Mouse (Mus musculus) embryo, embryonic 10.5 days (tissue): ENCODE measurements at regions not wholly inside any gene's neighbourhood (a gene's known extent, or its start where the extent isn't known, plus 50 kb on each side); places are given as distances from the start of the nearest gene placed in this dataset.

Experiments used
- DNase-seq: peaks from one replicate; pipeline ENCODE4 v3.0.0-alpha.2; 2015; ENCODE audit warnings: low spot score

DNA sequence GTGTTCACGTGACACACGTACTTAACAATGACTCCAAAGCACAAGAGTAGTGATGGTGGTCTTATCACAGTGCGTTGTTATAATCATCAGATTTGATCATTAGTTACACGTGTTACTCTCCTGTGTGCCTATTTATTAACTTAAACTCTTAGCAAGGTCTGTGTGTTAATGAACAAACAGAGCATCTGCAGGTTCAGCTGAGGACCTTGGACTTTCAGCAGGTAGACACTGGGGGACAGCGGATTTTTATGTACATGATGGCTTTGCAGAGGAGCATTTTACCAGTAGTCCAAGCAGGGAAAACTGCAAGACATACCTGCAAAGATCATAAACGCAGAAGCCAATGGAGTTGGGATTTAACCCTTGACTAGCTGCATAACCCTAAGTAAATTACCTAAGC is 211.7 kb upstream of the Ntm start:
- no peak for DNase-seq

DNA sequence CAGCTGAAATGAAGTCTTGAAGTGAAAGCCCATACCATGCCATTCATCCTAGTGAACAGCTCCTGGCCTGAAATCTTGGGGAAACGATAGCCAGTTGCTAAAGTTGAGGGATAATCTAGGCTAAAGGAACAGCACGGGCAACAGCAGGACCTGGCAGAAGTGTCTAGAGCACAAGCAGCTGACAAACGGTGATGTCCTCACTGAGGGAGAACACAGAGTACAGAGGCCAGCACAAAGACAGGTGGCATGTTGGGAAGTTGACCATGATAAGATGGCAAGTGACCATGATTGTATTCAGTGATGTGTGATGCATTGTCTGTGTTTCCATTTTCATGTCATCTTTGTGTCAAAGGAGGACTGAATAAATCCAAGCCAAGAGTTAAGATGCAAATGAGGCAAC is 212.4 kb upstream of the Ntm start:
- DNase-seq, result no peak

DNA sequence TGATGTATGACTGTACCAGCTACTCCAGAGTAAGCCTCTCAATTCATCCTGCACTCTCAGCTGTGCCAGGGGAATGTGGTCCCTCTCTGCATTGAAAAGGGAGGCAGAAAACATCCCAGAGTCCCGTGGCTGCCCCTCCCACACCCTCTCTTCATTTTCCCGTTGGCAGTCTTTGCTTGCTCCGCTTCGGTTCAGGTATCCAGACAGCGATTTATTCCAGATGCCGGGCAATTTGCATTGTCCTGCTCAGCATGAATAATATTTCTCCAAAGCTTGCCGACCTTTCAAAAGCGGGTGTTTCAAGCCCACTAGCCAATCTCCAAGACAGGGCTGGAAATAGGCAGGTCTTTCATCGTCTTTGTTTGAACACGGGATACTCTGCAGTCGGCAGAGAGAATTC is 220.5 kb upstream of the Ntm start:
- no peak for DNase-seq

DNA sequence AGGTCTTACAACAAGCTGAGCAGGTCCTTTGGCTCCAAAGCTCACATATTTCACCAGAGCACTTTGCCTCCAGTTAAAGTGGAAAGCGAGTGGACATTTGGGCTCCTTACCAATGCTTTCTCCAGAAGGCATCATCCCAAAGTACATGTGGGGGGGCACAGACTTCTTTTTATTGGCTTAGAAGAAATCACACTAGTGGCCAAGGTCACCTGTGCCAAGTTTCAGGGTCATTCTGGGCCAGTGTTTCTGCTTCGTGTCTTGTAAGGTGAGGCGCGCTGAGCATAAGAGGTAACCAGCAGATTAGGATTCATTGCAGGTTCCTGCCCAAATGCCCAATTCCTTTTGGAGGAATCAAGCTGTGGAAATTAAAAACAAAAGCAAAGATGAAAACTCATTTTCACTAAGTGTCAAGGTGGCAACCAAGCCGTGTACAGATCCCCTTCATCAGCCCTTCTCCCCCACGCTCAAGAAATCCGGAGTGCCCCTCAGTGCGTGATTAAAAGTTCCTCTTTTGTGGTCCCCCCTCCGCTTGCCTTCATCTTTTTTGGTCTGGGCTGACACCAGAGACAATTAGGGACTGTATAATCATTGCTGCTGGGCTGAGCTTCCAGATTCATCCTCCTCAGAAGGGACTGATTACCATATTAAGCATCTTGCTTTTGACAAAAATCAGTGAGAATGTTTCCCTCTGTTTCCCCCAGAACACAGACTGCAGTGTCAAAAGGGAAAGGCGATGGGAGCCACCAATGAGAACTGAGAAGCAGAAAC is 222.2 kb upstream of the Ntm start:
- DNase-seq, result no peak

DNA sequence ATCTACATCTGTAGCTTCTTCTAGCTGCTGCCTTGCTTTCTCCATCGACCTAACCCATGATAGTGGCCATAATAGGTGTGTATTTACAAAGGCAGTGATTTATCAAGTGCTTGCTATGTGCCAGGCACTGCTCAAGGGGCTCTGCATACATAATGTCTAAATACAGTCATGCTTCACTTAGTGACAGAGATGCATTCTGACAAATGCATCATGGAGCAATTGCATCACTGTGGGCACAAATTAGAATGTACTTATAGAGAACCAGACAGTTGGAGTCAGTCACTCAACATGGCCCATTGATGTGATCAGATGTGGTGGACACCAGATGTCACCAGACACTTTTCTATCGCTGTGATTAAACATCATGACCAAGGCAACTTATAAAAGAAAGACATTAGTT is 223.3 kb upstream of the Ntm start:
- DNase-seq, result no peak

DNA sequence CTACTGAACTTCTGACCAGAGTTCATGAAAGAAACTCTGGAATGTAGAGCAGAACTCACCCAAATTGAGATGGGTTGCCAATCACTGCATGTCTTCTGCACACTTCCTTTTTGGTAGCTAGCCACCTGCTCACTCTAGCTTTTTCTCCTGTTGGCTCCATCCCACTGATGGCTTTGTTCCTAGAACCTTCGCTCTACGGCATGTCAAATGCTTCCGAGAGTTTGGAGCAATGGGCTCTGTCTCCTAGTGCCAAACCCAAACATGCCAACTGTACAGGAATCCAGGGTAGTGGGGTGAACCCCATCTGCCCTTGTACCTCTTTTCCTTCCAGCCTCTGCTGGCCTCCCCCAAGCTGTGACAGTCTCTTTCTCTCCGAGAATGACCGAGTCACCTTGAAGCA is 227.1 kb upstream of the Ntm start:
- DNase-seq, result no peak

DNA sequence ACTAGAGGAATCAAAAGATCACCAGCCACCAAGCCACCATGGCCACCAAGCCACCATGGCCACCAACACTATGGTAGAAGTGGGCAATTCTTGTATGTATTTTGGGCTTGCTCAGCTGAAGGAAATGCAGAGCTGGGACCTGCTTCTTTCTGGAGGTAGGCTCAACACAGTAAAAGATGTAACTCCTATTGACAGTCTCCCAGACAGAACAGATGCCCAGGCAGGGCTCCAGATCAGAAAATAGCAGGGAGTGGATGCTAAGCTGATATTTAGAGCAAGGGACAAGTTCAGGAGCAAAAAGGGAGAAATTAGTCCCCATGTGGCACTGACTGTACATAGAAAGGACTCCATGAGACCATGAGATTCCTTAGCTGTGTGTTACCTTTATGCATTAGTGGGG is 228.2 kb upstream of the Ntm start:
- no peak for DNase-seq

DNA sequence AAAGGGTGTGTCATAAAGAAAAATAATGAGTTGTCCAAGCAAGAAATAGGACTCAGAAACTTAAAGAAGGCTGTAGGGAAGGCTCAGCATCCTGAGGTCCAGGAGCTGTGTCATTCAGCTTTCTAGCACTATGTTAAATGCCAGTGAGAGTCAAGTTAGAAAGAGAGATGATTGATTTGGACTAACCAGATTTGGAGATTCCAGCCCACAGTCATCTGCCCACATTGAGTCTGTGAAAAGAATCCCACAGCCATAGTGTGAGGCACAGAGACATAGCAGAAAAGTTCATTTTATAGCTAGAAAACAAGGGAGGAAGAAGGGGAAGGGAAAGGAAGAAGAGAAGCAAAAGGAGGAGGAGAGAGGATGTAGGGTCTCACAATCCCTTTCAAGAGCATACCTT is 229.0 kb upstream of the Ntm start:
- no peak for DNase-seq

DNA sequence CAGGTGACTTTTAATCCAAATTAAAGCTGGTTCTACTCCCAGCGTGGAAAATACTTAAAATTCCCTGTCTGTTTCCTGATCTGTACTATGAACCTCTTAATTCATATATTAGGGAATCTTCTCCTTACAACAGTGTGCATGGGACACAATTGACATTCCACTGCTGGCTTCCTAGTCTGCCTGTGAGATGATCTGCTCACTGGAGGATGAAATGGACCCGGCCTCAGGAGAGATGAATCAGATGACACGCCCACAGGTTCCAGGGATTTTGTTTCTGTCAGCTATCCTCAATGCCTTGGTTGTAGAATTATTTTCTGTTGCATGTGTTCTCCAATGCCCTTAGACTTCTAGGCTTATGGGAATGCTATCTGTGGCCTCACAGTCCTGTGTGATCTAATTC is 231.9 kb upstream of the Ntm start:
- DNase-seq, result no peak

DNA sequence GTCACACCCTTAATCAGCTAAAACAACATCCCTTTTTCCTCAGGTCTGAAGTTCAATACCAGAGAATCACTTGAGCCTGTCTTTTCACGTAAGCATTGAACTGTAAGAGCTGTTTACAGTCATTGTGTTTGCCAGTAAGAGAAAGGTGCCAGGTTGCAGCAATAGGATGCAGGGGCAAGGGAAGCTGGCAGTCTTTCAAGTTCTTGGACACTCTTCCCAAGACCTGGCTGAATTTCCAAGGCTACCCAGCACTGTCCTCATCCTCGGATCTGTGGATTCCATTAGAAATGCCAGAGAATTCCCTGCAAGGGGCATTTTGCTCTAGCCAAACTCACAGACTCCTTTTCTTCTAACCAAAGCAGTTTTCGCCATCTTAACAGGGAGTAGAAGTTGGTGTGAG is 224.5 kb upstream of the Snx19 start:
- no peak for DNase-seq

DNA sequence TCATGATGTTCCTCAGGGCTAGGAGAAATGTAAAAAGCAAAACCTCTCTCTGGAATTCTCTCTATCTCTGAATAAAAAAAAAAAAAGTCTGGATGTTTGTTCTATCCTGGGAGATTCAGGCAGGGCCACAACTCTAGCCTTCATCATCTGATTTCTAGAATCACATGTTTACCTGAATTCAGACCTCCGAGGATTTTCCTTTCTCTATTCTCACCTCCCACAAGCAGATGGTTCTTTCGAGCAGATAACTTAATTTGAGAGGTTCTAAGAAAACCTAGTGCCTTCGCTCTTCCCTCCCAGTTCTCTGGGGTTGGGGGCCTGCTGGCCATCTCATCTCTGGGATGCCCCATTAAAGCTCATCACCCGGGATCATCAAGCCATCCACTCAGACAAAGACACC is 219.3 kb upstream of the Snx19 start:
- no peak for DNase-seq

DNA sequence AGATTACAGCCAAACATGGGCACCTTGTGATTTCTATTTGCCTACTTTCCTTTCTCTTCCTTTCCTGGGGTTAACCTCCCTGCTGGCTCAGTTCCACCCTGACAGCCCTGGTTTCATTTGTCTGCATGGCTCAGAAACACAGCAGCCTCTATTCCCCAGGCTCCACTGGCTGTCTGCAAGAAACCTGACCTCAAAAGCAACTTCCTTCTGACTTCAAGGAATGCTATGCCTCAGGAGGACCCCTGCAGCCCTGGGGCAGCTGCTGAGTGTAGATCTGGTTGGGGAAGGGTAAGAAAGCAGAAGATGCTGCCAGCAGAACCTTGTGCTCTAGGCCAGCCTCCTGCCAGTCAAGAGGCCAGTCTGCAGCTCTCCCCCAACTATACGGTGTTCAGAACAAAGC is 217.1 kb upstream of the Snx19 start:
- peak; percentile 20 for DNase-seq

DNA sequence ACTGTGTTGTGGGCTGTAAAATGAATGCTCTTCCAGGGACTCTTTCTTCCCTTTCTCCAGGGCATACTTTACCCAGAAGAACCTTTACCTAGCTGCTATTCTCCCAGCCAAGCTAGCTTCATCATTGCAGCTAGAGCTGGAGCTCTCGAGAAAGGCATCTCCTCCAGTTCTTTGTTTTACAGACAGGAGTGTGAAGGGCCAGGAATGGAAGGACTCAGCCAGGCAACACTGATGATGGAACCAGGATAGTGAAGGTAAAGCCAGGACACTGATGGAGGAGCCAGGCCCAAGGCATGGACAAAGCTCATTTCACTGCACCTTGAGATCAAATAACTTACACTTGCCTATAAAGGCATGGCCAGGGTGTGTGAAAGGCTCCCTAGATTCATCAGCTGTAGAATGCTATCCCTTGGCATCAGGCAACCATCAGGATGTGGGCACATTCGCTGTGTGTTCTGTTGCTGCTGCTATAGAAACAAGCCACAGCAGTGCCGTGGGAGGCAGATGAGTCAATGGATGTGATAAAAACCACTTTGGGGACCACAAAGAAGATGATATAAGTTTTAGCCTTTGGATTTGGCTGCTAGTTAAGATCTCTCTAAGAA is 214.3 kb upstream of the Snx19 start:
- no peak for DNase-seq

DNA sequence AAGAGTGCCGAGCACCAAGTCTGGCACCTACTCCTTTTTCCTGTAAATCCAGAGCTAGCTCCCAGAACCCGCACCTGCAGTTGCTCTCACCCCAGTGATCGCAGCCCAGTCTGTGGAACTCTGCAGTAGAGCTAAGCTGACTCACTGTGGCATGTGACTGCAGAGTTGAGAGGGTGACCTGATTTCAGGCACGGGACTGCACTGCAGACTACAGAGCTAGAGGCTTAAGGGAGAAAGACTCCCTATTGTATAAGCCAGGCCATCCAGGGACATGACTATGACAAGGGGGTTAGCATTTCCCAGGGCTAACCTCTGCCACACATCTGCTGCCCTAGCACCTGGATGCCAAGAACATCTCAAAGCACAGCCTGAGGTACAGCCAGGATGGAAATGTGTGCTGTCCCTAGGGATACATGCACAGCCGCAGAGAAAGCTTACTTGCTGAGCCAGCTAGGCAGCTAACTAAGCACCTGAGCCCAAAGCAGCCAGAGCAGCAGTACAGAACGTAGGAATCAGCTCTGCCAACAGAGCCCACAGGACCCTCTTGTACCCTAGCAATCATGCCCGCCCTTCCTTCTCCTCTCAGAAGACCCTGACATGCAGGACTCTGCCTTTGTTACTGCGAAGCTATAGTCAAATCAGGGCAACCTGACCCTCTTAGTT is 192.3 kb upstream of the Snx19 start:
- DNase-seq, result no peak

DNA sequence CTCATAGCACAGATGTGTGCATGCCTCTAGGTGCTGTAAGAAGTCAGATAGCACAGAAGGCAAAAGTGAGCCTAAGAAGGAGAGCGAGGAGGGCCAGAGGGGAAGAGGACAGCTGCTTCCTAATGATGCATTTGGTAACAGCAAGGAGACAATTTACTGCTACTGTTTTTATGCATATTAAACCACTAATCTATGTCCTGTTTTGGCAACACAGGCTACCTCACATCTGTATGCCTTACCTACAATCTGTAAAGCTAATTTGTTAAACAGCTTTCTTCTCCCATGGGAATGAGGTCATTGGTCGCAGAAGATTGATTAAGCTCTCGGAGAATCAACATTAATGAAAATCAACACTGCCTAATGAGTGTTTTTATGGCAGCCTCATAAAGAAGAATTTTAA is 191.1 kb upstream of the Snx19 start:
- no peak for DNase-seq

DNA sequence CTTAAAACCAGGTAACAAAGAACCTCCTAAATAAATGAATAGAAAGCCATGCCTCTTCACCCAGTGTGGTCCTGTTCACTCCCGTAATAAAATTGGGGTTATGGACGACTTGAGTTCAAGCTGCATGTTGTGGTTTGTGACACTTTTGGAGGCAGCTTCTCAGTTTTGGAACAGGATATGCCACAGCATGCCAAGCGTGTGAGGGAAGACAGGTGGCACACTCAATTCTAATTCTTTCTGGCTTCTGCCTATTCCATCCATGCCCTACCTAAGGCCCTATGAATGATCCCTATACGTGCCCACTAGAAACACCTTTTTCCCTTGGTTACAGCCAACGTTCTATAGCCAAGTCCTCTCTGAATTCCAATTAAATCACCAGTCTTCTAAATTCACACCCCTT is 184.8 kb upstream of the Snx19 start:
- no peak for DNase-seq

DNA sequence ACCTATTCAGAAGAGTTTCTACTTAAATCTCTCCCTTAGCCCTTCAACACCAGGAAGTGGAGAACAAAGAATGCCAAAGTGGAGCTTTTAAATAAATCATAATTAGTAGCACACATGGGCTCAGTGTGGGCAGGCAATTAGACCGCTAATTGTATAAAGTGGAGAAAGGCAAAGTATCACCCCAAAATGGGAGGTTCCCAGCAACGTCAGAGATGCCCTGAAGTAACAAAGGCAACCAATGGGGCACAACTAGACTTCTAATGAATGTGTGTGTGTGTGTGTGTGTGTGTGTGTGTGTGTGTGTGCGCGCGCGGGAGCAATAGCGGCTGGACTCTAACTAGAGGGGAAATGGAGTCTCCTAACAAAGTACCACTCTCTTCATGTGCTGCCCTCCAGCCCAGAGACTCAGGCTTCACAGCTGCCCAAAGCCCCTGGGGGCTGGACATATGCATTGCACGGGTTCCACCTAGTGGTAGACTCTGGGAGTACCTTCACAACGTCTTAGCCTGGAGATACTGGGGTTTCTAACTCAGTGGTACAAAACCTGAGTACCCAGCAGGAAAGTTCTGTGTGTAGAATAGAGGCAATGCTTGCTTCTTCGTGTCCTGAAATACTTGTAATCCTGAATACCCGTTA is 162.3 kb upstream of the Snx19 start:
- DNase-seq, result peak; percentile 96

DNA sequence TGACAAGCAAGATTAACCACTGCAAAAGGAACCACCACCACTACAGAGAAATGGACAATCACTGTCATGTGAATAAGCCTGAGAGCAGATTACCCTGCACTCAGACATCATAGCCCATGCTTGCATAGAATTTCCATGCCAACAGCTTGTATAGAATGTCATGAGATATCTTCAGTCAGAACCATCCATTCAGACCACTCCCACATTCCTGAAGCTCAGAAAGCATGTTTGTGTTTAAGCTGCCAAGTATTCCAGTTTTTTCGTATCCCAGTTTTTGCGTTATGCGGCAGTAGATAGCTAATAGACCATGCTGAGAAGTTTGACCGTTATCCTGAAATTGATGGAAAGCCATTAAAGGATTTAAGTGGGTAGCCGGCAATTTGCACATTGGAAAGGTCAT is 155.8 kb upstream of the Snx19 start:
- DNase-seq, result no peak

DNA sequence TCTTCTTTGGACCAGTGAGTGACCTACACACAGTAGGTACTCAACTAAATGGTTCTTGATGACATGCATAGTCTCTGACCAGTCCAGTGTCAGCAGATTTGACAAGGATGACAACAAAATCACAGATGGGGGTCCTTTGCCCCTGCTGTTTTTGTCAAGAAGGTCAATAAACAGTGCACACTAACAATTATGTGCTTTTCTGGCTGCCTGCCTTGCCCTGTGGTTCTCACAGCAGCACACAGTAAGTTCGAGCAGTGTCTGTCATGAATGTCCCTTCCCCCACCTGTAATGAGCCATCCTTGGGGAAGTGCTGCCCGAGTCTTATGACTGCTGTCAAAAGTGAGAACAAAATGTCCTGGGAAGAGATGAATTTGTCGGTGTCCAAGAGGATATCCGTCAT is 153.1 kb upstream of the Snx19 start:
- DNase-seq, result no peak

DNA sequence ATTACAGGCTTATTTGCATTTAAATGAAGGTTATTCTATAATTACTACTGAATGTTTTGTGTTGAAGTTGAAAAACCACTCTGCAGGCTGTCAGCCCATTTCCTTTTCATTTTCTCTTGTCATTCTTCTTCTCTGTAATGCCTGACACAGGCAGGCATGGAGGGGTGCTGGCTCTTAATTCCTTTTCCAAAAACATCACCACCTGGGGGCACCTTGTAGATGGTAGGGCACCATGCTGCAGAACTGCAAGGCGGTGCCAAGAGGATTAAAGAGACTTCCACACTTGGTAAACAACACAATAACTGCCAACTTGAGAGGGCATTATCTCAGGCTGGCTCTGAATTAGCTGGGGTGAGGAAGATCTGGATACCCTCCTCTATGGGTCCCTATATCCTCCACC is 148.7 kb upstream of the Snx19 start:
- no peak for DNase-seq

DNA sequence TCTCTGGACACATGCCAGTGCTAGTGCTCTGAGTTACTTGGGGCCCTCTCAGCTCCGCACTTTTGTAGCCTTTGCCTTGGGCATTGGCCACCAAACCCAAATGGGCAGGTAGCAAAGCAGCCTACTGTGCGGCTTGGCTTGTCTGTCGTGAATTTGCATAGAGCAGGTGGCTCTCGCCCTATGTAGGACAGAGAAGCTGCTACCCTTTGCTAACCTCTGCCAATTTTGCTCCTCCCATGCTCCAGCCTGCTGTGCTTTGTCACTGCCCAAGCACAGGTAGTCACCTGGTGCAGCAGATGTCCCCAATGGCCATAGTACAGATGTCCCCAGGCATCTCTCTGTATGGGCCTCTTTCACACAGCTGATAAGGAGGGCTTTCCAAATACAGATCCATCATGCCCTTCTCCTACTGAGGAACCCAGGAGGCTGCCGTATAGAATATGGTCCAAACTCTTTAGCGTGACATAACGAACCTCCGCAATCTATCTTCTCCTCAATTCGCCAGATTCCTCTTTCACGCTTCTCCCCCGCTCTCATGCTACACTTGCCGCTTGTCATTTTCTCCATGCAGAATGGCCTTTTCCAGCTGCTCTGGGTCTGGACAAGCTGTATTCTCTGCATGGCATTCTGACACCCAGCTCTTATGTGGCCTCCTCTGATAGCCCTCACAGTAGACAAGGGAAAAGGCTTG is 143.7 kb upstream of the Snx19 start:
- no peak for DNase-seq

DNA sequence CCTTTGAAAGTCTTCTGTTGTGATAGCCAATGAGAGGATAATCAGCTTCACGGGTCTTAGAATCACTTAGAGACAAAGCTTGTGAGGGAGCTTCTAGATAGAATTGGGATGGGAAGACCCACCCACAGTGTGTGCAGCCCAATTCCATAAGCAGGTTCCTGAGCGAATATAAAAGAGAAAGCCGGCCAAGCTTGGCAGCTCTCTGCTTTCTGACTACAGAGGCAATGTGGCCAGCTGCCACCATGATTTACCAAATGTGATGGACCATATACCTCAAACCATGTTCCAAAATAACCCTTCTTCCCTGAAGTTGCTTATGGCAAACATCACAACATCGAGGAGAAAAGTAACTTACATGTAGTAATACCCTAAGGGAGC is 143.1 kb upstream of the Snx19 start:
- DNase-seq, result no peak
